19 mouse cellular contexts compared by ENCODE assay signal in the genomic region with DNA sequence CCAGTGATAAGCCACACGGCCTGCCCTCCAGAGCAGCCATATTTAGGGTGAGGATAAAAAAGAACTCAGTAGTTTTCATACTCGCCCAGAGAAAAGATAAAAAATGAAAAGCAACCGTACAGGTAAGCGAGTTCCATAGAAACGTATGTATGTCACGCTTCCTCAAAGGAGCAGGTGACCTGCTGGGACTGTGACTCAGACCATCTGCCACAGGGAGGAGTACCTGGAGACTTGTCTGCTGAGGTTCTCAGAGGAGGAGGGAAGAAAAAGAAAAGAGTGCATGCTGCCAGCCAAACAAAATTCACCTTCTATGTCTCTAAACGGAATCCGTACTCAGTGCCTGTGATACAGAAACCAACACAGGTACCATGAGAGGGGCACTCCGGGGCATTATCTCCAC. TPM values are rescaled to one million over a fixed set of nuclear protein-coding genes. Genes with fewer than 3 reads are reported as not detected.
DNase-seq lines count a peak whose midpoint lies in the region; ATAC-seq lines count a peak whose summit lies in the region.
"Had no signal": no experiment of that assay in that cellular context is flagged by ENCODE, and none has a peak within 500 bp of the region (broad histone marks: within the 10 kb centered on the region; RNA-seq: fewer than 3 reads in every experiment).

No protein-coding gene starts in this region.

- ATAC-seq in cerebellum, adult (ENCODE audit: insufficient number of reproducible peaks, low FRiP score, low TSS enrichment): peak; percentile 23; the same call in 1 of the 2 replicates
- no peak for ATAC-seq in megakaryocyte progenitor cell, adult 5-6 weeks (replicated peaks; ENCODE audit: poor library complexity)
- ATAC-seq: CD4-positive, CD25-positive, alpha-beta regulatory T cell, adult 4 months; forebrain, embryonic 13.5 days; hindbrain, embryonic 16.5 days; inflammation-experienced regulatory T-cells, adult 6 months; intestine, postnatal 0 days had no signal

- DNase-seq in cerebellum, postnatal 4 days (ENCODE audit: low spot score in 2 of 2): no peak
- peak; percentile 46 for DNase-seq in cerebellum, adult 9-10 months
- peak; percentile 47 to 75 for DNase-seq in cerebellum, postnatal 25 days
- no peak for DNase-seq in adrenal gland, postnatal 4 days (ENCODE audit: low spot score in 2 of 2)
- DNase-seq in thymus, postnatal 10 days (ENCODE audit: low spot score in 2 of 2): no peak
- DNase-seq: adrenal gland, postnatal 10 days; B cell, adult 2 months; gastrocnemius, adult 2 months; gastrocnemius, postnatal 25 days; heart, adult 11 months; heart, postnatal 36 days; kidney, adult 9 months had no signal

RNA-seq across cellular contexts. Expression of a gene that starts 30.4 kb away (rescaled TPM):
- total RNA-seq in adrenal gland, postnatal 4 days (2021): 10 to 100 TPM; 47.3 to 59.2 TPM
- not detected in 2 replicates for total RNA-seq in megakaryocyte progenitor cell, adult 5-6 weeks (2015)
- total RNA-seq in megakaryocyte progenitor cell, adult 5-6 weeks (2017): not detected in 2 replicates

Comparison
In these comparisons a context has a peak if more than half of its experiments do, and no peak if none do; other contexts are left out.
1. DNase-seq: peak in cerebellum, adult 9-10 months (single experiment) and cerebellum, postnatal 25 days (2 of 2); none in cerebellum, postnatal 4 days (0 of 2), adrenal gland, postnatal 4 days (0 of 2) and thymus, postnatal 10 days (0 of 2).
2. RNA of a gene that starts 30.4 kb away (total RNA-seq): 47.3 to 59.2 TPM in adrenal gland, postnatal 4 days; not detected in megakaryocyte progenitor cell, adult 5-6 weeks; every median in the first group is over 10 times any median in the second.